13 mouse cellular contexts compared by ENCODE assay signal in genomic region chr14:120245081-120245705, GRCm38 (mm10).
"Had no signal": no experiment of that assay in that cellular context is flagged by ENCODE, and none has a peak within 500 bp of the region (broad histone marks: within the 10 kb centered on the region; RNA-seq: fewer than 3 reads in every experiment).

No protein-coding gene starts in this region.

- ATAC-seq: intestine, embryonic 16.5 days; midbrain, embryonic 16.5 days had no signal

- H3K27ac ChIP-seq: limb, embryonic 10.5 days; liver, embryonic 15.5 days; lung, embryonic 15.5 days; macrophage; midbrain, embryonic 12.5 days; stomach, embryonic 15.5 days had no signal

- H3K4me2 ChIP-seq: liver, embryonic 11.5 days; liver, embryonic 15.5 days; lung, embryonic 15.5 days; midbrain, embryonic 12.5 days; stomach, embryonic 15.5 days had no signal

- H3K36me3 ChIP-seq: limb, embryonic 10.5 days; liver, embryonic 15.5 days; lung, embryonic 15.5 days; midbrain, embryonic 12.5 days; stomach, embryonic 15.5 days had no signal

- DNase-seq: kidney, adult 2 months; kidney, postnatal 36 days; thymus, postnatal 36 days had no signal

- H3K9me3 ChIP-seq: limb, embryonic 10.5 days; liver, embryonic 15.5 days; lung, embryonic 15.5 days; megakaryocyte, embryonic 14.5 days; midbrain, embryonic 12.5 days; stomach, embryonic 15.5 days had no signal

- H3K27me3 ChIP-seq: liver, embryonic 15.5 days; lung, embryonic 15.5 days; midbrain, embryonic 12.5 days had no signal

- H3K9ac ChIP-seq: liver, embryonic 15.5 days; lung, embryonic 15.5 days; midbrain, embryonic 12.5 days; stomach, embryonic 15.5 days had no signal

- H3K4me1 ChIP-seq: limb, embryonic 10.5 days; liver, embryonic 15.5 days; lung, embryonic 15.5 days; midbrain, embryonic 12.5 days; stomach, embryonic 15.5 days had no signal

- H3K4me3 ChIP-seq: limb, embryonic 10.5 days; liver, embryonic 15.5 days; lung, embryonic 15.5 days; megakaryocyte, embryonic 14.5 days; midbrain, embryonic 12.5 days; stomach, embryonic 15.5 days had no signal
